Mouse (Mus musculus): ENCODE results near the gene Pear1.
A peak's percentile ranks its signal among the peaks of the same experiment; 100 is the strongest.

Gene Pear1

GRCm38 (mm10) chr3:87804038-87804677 is 19.9 kb downstream of the Pear1 start:
- no peak for DNase-seq

GRCm38 (mm10) chr3:87801681-87802080 is 22.4 kb downstream of the Pear1 start:
- DNase-seq = no peak

- DNase-seq = no peak
These were observed 27.3 kb downstream of the Pear1 start, which contains the start of gene Insrr for GRCm38 (mm10) chr3:87796736-87797334. Insrr (plus strand) TSS chr3:87796951.

GRCm38 (mm10) chr3:87795336-87796277 is 28.5 kb downstream of the Pear1 start:
- peak; percentile 64 for DNase-seq

DNA sequence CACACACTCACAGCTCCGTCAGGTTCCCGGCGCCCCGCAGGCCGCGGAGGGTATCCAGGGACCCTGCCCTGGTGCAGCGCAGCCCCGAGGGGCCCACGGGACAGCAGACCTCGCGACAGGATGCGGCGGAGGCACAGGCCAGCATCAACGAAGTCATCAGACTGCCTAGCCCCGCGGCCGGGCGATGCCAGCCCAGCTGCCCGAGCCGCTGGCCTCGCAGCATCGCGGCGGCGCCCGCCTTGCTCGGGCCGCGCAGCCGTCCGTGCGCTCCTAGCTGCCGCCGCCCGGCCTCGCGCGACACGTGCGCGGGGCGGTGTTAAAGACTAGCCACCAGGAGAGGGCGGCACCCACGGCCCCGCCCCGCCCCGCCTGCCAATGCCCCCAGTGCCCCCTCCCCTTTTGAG is 29.2 kb downstream of the Pear1 start, which contains the start of gene Ntrk1:
Ntrk1 (minus strand) TSS at position 241 of the 404 bp plus-strand sequence.
- DNase-seq = no peak

GRCm38 (mm10) chr3:87789768-87790167 is 34.3 kb downstream of the Pear1 start:
- DNase-seq = no peak

GRCm38 (mm10) chr3:87789248-87789647 is 34.9 kb downstream of the Pear1 start:
- DNase-seq = no peak

DNA sequence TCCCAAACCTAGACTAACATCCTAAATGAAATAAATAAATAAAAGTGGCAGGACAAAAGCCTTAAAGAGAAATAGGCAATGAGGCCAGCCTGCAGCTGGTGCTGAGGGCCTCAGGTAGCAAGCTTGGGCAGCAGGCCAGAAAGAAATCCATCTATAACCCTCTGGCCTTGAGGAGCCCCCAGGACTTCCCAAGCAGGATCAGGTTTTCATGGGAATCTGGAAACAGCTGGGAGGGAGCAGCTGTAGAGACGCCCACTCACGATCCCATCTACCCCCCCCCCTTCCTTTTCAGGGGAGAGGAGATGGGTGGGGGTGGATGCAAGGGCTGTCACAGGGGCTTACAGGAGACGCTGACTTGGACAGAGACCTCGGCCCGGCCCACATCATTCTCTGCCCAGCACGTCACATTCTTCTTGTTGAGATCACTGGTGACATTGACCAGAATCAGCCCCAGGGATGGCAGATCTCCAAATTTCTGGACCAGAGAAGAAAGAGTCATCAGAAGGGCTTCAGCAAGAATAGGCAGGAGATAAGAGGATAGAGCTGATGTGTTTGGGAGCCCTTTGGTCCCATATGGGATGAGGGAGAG is 38.4 kb downstream of the Pear1 start:
- DNase-seq = no peak

DNA sequence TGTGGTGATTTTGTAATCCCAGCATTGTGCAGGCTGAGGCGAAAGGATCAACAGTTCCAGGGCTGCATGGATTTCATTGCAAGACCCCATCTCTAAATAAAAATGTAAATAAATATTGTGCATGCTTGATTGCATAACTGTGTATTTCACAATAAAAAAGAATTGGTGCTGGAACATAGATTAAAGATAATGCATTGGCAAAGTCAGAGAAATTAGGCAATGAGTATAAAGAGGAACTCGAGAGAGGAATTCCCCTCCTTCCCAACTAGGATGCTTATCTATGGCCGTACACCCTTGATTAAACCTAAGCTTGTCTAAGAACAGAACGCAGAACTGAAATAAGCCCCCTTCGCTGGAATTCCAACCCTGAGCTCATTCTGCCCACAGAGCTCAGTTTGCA is 39.0 kb downstream of the Pear1 start:
- no peak for DNase-seq

GRCm38 (mm10) chr3:87783282-87784023 is 40.7 kb downstream of the Pear1 start:
- DNase-seq = no peak

DNA sequence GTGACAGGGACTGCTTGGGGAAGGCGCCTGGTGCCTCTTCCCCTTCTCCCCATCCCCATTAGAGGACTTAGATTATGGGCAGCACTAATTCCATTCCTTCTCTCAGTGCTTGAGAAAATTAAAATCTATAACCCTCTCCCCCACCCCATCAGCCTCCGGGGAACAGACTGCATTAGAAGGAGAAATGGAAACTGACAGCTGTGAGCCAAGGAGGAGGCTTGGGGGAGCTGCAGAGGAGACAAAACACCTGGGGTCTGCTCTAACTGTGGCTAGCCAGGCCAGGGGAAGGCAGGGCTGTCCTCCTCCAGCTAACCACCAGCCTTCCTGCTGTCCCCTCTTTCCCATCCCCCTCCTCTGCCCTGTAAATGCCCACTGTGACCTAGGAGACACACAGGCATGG is 45.0 kb downstream of the Pear1 start:
- no peak for DNase-seq

GRCm38 (mm10) chr3:87778283-87778682 is 45.8 kb downstream of the Pear1 start:
- DNase-seq = no peak

DNA sequence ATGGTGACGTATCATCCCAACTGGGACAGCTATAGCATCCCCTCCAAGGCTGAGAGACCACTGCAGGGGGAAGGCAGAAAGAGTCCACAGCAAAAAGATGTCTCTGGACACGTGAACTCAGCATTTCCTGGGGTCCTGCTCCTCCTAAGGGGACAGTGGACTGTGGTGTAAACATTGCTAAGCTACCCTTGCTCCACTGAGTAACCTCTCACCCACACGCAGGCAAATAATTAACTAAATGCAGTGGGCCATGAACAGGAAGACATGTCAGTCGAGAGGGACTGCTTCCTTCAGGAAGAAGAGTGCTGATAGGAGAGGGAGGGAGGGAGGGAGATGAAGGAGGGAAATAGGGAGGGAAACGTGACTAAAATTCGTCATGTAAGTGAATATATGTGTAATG is 53.0 kb downstream of the Pear1 start:
- no peak for DNase-seq

- no peak for DNase-seq
These were observed 53.8 kb downstream of the Pear1 start for GRCm38 (mm10) chr3:87770280-87770679.

- no peak for DNase-seq
These were observed 54.6 kb downstream of the Pear1 start for GRCm38 (mm10) chr3:87769506-87769905.

GRCm38 (mm10) chr3:87768844-87769243 is 55.3 kb downstream of the Pear1 start:
- peak; percentile 57 for DNase-seq

- DNase-seq = no peak
These were observed 55.7 kb downstream of the Pear1 start for GRCm38 (mm10) chr3:87768431-87768830.

DNA sequence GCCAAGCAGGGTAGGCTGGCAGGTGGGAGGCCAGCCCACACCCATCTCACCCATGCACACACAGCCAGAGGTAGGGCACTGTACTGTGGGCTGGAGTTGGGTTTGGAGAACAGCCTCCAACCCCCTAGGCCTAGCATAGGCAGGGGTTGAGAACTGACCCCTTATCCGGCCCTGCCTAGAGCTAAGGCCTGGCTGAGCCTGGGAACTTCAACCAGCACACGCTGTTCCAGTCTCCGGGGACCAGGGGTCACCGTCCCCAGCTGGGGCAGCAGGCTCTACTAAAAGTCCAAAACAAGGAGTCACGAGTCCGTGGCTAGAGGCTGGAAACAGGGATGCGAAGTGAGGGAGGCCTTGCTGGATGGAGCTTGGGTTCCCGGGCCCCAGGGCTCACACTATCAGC is 56.3 kb downstream of the Pear1 start:
- DNase-seq = no peak

GRCm38 (mm10) chr3:87766284-87766667 is 57.8 kb downstream of the Pear1 start:
- DNase-seq = no peak

- no peak for DNase-seq
These were observed 58.3 kb downstream of the Pear1 start for GRCm38 (mm10) chr3:87765631-87766283.

- no peak for DNase-seq
These were observed 59.0 kb downstream of the Pear1 start for GRCm38 (mm10) chr3:87765091-87765490.

DNA sequence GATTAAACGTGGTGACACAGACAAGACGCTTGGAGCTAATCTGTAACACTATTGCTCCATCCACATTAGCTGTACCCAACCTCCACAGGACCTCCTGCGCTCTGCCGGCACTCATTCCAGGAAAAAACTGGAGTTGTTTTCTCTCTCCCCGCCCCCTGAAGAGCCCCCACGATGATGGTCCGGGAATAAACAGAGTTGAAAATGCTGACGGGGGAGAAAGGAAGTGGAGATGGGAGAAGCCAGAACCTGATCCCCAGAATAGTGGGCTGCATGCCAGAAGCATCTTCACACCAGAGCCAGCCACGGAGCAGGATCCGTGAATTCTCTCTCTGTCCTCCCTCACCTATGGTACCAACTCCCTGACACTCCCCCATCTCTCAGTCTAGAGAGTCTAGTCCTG is 59.6 kb downstream of the Pear1 start:
- no peak for DNase-seq
